Mouse (Mus musculus) thymus, postnatal 36 days (tissue): ENCODE data around the gene Rasal3.
A peak's percentile ranks its signal among the peaks of the same experiment; 100 is the strongest.

Experiments
- DNase-seq, 2 experiments: peaks; one replicate each; pipeline ENCODE4 v3.0.0; 2022; ENCODE audit warnings: mixed read lengths in 2 of 2

Gene Rasal3

GRCm38 (mm10) chr17:32354211-32354610 lies 49.2 kb downstream of the Rasal3 start:
- DNase-seq: no peak

GRCm38 (mm10) chr17:32353696-32354095 lies 49.7 kb downstream of the Rasal3 start:
- no peak for DNase-seq

GRCm38 (mm10) chr17:32351726-32352125 lies 51.7 kb downstream of the Rasal3 start:
- DNase-seq: no peak

- no peak for DNase-seq
Observed at GRCm38 (mm10) chr17:32351269-32351668, 52.1 kb downstream of the Rasal3 start.

GRCm38 (mm10) chr17:32350382-32350983 lies 52.9 kb downstream of the Rasal3 start, which contains the start of gene Akap8l:
TSS of gene Akap8l (minus strand) at chr17:32350607.
- DNase-seq: peak; percentile 91 to 95

- DNase-seq: no peak
Observed at GRCm38 (mm10) chr17:32349851-32350381, 53.5 kb downstream of the Rasal3 start.

- peak; percentile 28 to 29 for DNase-seq
Observed at GRCm38 (mm10) chr17:32349037-32349732, 54.2 kb downstream of the Rasal3 start.

GRCm38 (mm10) chr17:32348406-32348805 lies 55.0 kb downstream of the Rasal3 start:
- no peak for DNase-seq

- DNase-seq: no peak
Observed at GRCm38 (mm10) chr17:32341102-32341501, 62.3 kb downstream of the Rasal3 start.
